Mouse (Mus musculus) bone marrow, adult 2 months (tissue): ENCODE results near the gene Galnt10.

Experiments
- CTCF ChIP-seq: fragments of 200-500 bp; IDR thresholded peaks from 2 replicates; pipeline ENCODE4 v1.5.1; 2011; ENCODE audit warnings: low read length, control low read depth; ENCODE audit not compliant: control insufficient read depth, insufficient read depth
- POLR2A ChIP-seq: fragments of 200-500 bp; IDR thresholded peaks from 2 replicates; pipeline ENCODE4 v1.6.1; 2011; ENCODE audit warnings: low read depth, mild to moderate bottlenecking, control low read depth, low read length, borderline replicate concordance; ENCODE audit not compliant: control insufficient read depth

DNA sequence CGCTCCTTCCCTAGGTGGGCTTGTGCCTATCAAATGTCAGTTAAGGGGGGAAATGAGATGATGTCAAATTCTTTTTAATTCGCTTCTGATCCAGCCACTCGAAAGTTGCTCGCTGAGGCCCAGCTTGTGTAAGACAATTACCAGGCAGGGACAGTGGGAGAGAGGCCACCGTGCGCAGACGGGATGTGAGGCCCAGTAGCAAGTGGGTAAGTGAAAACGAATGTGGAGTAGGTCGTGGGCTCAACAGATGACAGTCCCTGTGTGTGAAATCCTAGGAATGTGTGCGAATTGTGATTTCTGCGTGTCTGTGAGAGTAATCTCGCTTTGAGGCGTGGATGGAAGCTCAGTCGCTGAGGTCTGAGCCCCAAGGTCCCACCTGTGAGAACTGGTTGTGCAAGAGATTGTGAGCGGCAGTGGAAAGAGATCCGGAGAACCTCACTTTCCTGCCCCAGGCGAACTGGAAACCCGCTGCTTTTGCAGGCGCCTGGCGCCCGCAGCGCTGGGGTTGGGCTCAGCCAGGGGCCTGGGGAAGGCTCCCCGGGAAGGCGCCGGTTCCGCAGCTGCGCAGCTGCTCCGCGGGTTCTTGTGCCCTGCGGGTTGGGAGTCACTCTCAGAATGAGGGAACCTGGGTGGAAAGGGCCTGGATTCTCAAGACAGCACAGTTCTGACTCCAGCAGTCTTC lies 188.2 kb downstream of the Galnt10 start:
- no peak for TF ChIP-seq CTCF
- no peak for TF ChIP-seq POLR2A
